Mouse (Mus musculus): ENCODE measurements around the gene Slc27a5.

Slc27a5 gene

DNA sequence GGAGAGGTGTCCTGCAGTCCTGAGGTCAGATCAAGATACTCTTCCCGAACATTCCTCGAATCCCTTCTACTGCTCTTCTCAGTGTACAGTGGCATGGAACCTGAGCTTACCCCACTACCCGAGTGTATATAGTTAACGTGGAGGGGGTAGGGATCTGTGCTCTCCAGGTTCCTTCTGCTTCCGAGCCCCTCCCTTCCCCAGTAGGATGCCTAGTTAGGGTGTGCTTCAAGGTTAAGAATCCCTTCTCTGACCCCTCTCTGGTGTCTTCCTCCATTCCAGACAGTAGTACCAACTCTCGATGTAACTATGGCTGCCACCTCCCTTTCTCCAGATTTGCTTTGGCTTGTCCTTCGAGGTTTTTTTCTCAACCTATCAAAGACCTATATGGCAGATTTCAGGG is 17.7 kb downstream of the Slc27a5 start:
- DNase-seq = no peak

DNA sequence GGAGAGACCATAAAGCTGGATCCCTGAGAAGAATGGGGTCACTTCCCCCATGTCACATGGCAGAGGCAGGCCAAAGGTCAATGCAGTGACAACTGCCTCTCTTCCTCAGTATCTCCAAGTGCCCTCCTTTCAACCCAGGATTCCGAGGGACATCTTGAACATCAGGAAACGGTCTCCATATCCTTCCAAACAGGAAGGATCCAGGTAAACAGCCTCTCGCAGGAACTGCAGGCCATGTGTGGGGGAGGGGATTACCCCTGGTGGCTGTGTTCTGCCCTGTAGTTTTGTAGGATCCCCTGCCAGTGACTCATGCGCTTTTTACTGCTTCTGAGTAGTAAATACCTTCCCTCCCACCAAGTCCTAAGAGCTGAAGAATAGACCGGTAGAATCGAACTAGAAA is 18.2 kb downstream of the Slc27a5 start:
- DNase-seq = peak in 1 of 2 experiments; percentile 35

DNA sequence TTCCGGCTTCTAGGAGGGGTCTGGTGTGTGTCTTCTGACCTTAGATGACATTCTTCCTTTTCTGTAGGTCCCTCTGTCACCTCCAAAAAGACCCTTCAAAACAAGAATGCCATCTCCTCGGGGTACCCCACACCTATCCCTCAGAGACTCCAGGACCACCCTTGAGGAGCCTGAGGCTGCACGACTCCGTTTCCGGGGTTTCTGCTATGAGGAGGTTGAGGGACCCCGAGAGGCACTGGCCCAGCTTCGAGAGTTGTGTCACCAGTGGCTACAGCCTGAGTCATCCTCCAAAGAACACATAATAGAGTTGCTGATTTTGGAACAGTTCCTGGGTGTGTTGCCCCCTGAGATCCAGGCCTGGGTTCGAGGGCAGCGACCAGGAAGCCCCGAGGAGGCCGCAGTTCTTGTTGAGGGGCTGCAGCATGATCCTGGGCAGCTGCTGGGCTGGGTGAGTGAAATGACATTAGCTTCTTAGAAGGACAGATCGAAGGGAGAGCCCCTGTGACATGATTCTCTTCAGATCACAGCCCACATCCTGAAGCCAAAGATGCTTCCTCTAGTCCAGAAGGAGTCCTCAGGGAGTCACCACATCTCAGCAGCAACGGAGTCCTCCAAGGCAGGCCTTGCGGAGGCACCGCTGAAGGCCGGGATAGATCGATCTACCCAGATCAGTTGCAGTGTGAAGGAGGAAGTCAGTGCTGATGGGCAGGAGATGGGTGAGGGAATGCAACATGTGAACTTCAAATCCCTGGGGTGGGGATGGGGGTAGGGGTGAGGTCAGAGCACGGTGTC is 18.9 kb downstream of the Slc27a5 start:
- no peak for DNase-seq

DNA sequence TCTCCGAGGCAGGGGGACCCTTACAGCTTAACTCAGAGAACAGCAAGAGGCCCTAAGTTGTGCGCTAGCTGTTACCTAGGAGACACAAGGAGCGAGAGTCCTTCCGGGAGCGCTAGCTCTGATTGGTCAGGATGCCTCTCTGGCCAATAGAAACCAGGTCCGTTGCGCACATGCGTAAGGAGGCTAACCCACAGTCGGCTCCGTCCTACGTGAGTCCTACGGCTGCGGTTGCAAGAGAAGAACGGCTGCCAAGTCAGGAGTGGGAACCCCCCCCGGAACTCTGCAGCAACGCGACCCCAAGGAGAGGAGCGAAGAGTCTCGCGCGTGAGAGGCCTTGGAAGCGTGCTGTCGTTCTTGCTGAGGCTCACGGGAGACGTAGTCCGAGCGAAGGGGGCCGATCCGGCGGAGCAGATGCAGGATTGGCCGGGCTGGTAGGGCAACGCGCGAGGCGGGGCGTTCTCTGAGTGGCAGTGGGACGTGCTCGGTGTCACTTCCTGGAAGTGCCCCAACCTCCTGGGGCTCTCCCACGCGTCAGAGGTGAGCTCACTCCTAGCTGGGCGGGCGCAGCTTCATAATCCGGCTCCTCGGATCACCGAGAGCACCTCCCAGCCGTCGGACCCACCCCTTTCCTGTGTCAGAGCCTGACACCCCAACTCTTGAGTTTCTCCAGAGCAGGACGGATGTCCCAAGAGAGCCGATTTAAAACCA is 20.2 kb downstream of the Slc27a5 start, which contains the start of gene Zfp446:
Gene Zfp446, plus strand, starts transcription at position 167 of the 708 bp plus-strand sequence.
- DNase-seq = peak; percentile 100

DNA sequence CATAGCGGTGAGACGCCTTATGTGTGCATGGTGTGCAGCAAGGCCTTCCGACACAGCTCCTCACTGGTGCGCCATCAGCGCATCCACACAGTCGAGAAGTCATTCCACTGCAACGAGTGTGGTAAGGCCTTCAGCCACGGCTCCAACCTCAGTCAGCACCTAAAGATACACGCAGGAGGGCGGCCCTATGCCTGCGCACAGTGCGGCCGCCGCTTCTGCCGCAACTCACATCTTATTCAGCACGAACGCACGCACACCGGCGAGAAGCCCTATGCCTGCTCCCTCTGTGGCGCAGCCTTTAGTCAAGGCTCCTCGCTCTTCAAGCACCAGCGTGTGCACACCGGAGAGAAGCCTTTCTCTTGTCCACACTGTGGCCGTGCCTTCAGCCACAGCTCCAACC is 27.1 kb downstream of the Slc27a5 start:
- DNase-seq = no peak

DNA sequence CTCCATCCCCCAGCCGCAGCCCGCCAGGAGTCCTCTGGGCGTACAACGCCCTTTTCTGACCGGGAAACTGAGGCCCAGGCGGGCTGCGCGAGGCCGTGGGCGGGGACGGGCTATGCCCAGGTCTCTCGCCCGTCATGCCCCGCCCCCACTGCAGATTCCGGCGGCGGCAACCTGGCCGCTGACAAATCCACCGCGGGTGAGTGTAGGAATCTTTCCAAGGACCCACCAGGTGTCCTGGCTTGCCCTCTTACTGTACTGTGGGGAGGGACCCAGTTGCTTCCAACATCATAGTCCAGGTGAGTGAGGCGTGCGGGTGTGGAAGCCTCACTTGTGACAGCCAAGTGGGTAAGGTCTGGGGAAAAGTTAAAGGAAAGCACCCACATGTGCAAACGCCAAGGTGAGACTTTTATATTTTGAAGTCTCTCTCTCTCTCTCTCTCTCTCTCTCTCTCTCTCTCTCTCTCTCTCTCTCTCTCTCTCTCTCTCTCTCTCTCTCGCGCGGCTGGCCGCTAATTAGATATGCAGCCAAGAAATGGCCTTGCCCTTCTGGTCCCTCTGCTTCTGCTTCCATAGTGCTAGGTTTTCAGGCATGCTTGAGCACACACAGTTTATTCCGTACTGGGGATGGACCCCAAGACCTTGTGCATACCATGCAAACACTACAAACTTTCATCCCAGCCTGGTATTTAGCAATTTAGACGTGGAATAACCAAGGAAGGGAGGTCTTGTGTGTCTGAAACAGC is 31.7 kb downstream of the Slc27a5 start:
- peak; percentile 70 to 73 for DNase-seq

DNA sequence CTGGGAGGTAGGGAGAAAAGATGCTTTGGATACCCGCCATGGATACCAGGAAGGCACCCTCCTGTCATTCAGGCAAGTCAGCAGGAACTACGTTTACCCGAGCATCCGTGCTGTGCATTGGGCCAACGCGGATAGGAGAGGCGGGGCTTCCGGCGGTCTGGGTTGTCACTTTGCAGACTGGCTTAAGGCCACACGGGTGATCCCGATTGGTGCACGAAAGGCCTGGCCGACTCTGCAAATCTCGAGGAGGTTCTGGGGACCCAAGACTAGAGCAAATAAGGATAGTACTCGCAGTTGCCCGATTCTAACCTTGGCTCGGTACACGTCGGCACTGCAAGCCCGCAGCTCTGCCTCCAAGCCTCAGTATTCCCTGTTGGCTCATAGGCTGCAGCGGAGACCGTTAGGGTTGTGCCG is 32.3 kb downstream of the Slc27a5 start, which contains the start of gene Zfp324:
Gene Zfp324, plus strand, starts transcription at position 161 of the 414 bp plus-strand sequence.
- DNase-seq = peak; percentile 93 to 95

DNA sequence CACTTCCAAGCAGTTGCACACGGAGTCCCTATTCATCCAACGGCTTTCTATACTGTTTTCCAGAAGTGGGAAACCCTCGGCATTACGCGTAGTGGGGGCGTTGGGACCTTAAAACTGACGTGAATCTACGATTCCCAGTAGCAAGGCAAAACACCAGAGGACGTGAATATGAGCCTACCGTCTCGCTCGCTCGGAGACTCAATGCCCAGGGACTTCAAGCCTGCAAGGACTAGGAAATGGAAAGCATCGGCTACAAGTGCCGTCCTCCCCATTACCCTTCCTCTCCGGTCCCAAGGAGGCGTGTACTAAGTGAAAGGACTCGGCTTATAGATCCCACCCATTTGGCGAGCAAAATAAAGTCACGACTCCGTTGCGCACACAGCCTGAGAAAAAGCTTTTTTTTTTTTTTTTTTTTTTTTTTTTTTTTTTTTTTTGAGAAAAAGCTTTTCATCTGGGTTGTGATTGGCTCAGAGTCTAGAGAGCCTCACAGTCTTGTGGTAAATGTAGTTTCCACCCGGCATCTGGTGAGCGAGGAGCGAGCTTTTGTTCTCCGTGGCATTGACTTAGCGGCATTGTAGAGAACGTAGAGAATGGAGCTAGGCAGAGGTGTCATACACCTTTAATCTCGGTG is 36.4 kb downstream of the Slc27a5 start:
- peak; percentile 52 to 55 for DNase-seq

DNA sequence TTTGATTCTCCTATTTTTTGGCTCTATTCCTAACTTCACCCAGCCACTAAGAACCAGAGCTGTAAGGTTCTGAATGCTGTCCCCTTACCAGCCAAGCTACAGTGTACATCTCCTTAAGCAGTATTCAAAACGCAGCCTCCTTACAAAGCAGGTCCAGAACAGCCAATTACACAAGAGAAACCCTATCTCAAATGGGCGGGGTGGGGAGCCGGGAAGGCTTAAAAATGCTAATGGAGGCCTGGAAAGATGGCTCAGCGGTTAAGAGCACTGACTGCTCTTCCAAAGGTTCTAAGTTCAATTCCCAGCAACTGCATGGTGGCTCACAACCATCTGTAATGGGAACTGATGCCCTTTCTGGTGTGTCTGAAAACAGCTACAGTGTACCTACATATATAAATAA is 38.3 kb downstream of the Slc27a5 start:
- DNase-seq = no peak

DNA sequence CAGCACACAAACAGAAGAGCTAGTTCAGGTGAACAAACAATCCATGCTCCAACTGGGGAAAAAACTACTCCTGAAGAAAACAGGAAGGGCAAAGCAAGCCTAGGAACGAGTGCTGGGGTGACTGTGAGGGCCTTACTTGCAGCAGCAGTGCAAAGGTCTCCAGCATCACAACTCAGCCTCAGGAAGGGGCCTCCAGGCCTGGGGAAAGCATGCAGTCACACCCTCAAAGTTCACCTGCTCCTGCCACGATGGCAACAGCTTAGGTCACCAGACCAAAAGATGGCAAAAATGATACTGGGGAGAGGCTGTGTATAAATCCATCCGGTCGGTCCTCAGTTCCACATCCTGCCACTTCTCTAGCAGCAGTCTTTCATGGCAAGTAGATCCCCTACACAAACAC is 39.0 kb downstream of the Slc27a5 start:
- no peak for DNase-seq

DNA sequence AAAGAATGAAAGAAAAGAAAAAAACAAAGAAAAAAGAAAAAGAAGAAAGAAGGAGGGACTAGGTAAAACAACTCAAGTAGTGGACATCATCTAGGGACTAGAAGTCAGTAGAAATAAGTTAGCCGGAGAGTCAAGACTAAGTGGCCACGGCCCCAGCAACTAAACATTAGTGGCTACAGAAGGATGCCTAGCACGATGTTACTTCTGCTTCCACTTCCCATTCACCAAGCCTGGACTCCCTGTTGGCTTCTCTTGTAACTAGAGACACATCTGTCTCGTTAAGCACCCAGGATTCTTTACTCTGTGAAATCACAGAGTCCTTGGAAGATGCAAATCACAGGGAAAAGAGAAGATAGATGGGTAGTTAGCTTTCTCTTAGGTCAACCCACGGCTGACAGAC is 40.5 kb downstream of the Slc27a5 start:
- no peak for DNase-seq

DNA sequence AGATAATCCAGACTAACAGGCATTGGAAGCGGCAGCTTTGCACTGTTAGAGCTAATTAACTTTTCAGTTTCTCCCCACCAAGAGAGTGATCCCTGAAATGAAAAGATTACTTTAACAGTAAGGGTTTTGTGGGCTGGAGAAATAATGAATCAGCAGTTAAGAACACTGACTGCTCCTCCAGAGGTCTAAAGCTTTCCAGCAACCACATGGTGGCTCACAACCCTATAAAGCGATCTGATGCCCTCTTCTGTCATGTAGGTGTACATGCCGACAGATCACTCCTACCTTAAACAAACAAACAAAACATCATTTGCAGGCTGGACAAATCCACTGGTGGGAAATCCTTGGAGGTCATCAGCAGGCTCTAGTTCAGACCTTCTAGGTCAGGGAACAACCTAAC is 43.1 kb downstream of the Slc27a5 start:
- no peak for DNase-seq

DNA sequence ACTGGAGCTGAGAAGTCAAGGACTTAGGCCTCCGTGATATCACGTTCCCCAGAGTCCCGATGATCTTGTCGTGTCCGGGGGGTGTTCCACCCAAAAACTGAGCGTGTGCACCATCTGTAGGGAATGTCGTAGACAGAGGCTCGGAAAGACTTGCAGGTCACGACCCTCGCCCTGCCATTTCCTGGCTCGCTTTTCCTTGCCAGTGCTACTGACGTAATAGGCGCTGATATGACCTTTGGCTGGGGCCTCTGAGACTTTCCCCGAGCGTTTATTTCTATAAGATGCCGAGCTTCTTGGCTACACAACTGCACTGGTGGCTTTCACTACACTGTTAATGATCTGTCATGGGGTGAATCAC is 48.1 kb downstream of the Slc27a5 start:
- DNase-seq = no peak

DNA sequence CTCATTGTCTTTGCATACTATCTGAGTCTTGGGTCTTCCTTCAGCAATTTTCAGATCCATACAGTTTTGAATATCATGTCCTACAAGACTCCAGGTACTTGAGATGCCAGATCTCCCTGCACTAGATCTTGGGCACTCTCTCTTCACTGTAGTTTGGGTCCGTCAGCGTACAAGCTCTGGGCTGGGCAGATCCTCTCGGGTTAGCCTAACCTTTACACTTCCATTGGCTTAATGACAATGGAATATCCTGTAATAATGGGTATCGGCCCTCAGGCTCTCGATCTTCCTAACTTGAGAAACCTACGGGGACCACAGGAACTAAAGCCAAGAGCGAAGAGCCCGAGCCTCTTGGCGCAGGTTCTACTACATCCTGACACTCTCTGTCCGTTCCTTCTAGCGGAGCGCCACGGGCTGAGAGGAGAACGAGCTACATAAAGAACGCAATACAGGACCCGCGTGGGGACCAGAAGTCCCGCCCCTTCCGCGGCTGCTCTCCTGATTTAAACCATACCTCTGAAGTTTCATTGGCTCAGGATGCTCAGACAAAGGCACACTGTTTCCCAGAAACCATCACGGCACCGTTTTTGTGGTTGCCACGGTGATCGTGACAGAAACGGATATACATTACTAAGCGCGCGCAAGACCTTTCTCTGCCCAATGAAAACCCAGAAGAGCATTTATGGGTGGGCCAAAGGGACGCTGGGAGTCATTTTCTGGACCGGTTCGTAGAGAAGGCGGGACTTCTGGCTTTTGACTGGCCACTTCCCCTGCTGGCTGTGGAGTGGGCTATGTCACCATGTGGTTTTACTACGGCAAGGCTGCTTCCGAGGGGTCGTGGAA is 48.7 kb downstream of the Slc27a5 start:
- peak; percentile 97 for DNase-seq

DNA sequence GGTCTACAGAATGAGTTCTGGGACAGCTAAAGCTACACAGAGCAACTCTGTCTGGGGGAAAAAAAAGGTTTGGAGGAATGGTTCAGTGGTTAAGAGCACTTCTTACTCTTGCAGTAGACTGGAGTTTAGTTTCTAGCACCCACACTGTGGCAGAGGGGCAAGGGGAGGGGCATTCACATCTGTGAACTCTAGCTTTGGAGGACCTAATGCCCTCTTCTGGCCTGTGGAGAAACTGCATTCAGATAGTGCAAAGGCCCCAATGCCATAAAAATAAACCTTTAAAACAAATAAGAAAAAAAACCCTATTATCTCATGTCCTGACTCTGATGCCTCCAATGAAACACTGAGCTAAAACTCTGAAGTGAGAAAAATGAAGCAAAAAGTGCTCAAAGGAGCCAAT is 54.5 kb downstream of the Slc27a5 start:
- no peak for DNase-seq

DNA sequence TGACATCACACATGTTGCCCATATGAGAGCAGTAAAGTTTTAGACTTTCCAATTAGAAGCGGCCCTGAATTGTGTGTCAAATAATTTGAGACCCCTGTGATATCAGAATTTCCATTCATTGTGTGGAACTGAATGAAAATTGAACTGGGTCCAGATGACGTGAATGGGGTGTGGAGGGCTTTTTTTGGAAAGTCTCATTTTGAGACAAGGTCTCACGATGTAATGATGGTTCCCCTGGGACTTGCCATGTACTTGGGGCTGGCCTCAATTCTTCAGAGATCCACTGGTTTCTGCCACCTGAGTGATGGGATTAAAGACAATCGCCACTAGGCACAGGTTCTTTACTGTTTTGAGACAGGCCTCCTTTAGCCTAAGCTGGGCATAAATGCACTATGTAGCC is 57.4 kb downstream of the Slc27a5 start:
- no peak for DNase-seq
